Mouse (Mus musculus): Measurements from ENCODE around the gene Slc30a2. TPM values are rescaled to one million over a fixed set of nuclear protein-coding genes. Genes with fewer than 3 reads are reported as not detected.

Slc30a2 gene
- polyA plus RNA-seq, 1 experiment = 33.3 TPM

- H3K27me3 ChIP-seq (replicated peaks; ENCODE audit: control insufficient read depth, insufficient read depth, low read length) = no peaks in the 10 kb centered on the region
- DNase-seq = no peak
- no peak overlapping the region for H3K4me3 ChIP-seq (ENCODE audit: insufficient read depth, low read depth, low read length)
- WGBS = 65% methylated on average over 4 of the region's 4 CpGs
- H3K27ac ChIP-seq (ENCODE audit: insufficient read depth, low read depth, low read length) = no peak overlapping the region
- H3K4me1 ChIP-seq (ENCODE audit: control insufficient read depth, insufficient read depth, low read length) = peaks cover 7% of the 10 kb centered on the region; the same call in 1 of the 2 replicates
- no peaks in the 10 kb centered on the region for H3K36me3 ChIP-seq (ENCODE audit: control insufficient read depth, insufficient read depth, low read length)
- TF ChIP-seq POLR2A (IDR thresholded peaks at IDR 0.05; ENCODE audit: low read depth, low read length) (no peak), CTCF (conservative IDR thresholded peaks at IDR 0.05; ENCODE audit: insufficient read depth, insufficient read length, low read depth, low read length) (no peak)
These were observed 43.5 kb upstream of the Slc30a2 start for GRCm38 (mm10) chr4:134299498-134299810.

DNA sequence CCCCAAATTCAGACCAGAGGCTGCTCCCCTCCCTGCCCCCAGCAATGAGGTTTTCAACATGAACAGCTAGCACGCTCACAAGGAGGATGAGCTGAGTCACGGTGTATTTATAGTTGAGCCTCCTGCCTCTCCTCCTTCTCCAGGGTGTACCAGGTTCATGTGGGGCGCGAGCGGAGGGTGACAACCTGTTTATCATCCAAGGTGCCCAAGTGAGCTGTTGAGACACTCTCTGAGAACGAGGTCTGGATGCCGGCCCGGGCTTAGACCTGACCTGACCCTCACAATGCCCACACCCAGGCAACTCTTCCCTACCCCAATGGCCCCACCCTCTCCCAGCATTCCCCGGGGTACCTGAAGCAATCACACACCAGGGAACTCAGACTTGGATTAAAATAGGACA lies 42.7 kb upstream of the Slc30a2 start:
- no peak for DNase-seq
- H3K4me1 ChIP-seq (ENCODE audit: control insufficient read depth, insufficient read depth, low read length) = peaks cover 7% of the 10 kb centered on the region; the same call in 1 of the 2 replicates
- H3K4me3 ChIP-seq (ENCODE audit: insufficient read depth, low read depth, low read length) = no peak overlapping the region
- no peaks in the 10 kb centered on the region for H3K27me3 ChIP-seq (replicated peaks; ENCODE audit: control insufficient read depth, insufficient read depth, low read length)
- WGBS = 73% methylated on average over 9 of the region's 9 CpGs
- no peak for TF ChIP-seq POLR2A (IDR thresholded peaks at IDR 0.05; ENCODE audit: low read depth, low read length)
- no peak for TF ChIP-seq CTCF (conservative IDR thresholded peaks at IDR 0.05; ENCODE audit: insufficient read depth, insufficient read length, low read depth, low read length)
- H3K27ac ChIP-seq (ENCODE audit: insufficient read depth, low read depth, low read length) = no peak overlapping the region
- no peaks in the 10 kb centered on the region for H3K36me3 ChIP-seq (ENCODE audit: control insufficient read depth, insufficient read depth, low read length)

DNA sequence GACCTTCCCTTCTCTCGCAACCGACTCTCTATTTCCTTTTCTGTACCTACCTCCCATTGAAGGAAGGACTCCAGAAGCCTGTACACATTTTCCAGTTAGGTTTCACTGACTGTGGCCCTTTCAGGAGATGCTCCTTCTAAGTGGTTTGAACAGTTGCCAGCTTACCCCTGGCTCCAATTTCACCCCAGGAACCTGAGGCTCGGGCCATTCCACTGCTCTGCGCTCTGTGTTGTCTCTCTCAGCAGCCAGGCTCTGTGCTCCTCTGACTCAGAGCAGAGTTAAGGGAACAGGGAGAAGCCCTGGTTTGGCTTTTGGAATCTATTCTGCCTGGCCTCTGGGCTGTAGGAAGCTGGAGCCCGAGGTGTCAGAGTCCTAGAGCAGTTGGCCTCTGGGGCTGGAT lies 40.9 kb upstream of the Slc30a2 start:
- no peak for TF ChIP-seq POLR2A (IDR thresholded peaks at IDR 0.05; ENCODE audit: low read depth, low read length)
- H3K27ac ChIP-seq (ENCODE audit: insufficient read depth, low read depth, low read length) = no peak overlapping the region
- no peaks in the 10 kb centered on the region for H3K36me3 ChIP-seq (ENCODE audit: control insufficient read depth, insufficient read depth, low read length)
- no peak for DNase-seq
- WGBS = 78% methylated on average over 5 of the region's 5 CpGs
- peaks cover 8% of the 10 kb centered on the region; the same call in 1 of the 2 replicates for H3K4me1 ChIP-seq (ENCODE audit: control insufficient read depth, insufficient read depth, low read length)
- H3K4me3 ChIP-seq (ENCODE audit: insufficient read depth, low read depth, low read length) = no peak overlapping the region
- H3K27me3 ChIP-seq (replicated peaks; ENCODE audit: control insufficient read depth, insufficient read depth, low read length) = no peaks in the 10 kb centered on the region

- DNase-seq = no peak
- no peak overlapping the region for H3K27ac ChIP-seq (ENCODE audit: insufficient read depth, low read depth, low read length)
- H3K4me1 ChIP-seq (ENCODE audit: control insufficient read depth, insufficient read depth, low read length) = peaks cover 3% of the 10 kb centered on the region; the same call in 1 of the 2 replicates
- no peaks in the 10 kb centered on the region for H3K27me3 ChIP-seq (replicated peaks; ENCODE audit: control insufficient read depth, insufficient read depth, low read length)
- no peak overlapping the region for H3K4me3 ChIP-seq (ENCODE audit: insufficient read depth, low read depth, low read length)
- 66% methylated on average over 2 of the region's 2 CpGs for WGBS
- no peak for TF ChIP-seq POLR2A (IDR thresholded peaks at IDR 0.05; ENCODE audit: low read depth, low read length)
- TF ChIP-seq CTCF (conservative IDR thresholded peaks at IDR 0.05; ENCODE audit: insufficient read depth, insufficient read length, low read depth, low read length) = no peak
- no peaks in the 10 kb centered on the region for H3K36me3 ChIP-seq (ENCODE audit: control insufficient read depth, insufficient read depth, low read length)
These were observed 36.0 kb upstream of the Slc30a2 start for GRCm38 (mm10) chr4:134306963-134307362.

- H3K36me3 ChIP-seq (ENCODE audit: control insufficient read depth, insufficient read depth, low read length) = no peaks in the 10 kb centered on the region
- H3K27ac ChIP-seq (ENCODE audit: insufficient read depth, low read depth, low read length) = no peak overlapping the region
- peaks cover 3% of the 10 kb centered on the region; the same call in 1 of the 2 replicates for H3K4me1 ChIP-seq (ENCODE audit: control insufficient read depth, insufficient read depth, low read length)
- peak; percentile 80 for DNase-seq
- no peaks in the 10 kb centered on the region for H3K27me3 ChIP-seq (replicated peaks; ENCODE audit: control insufficient read depth, insufficient read depth, low read length)
- 4% methylated on average over 12 of the region's 12 CpGs for WGBS
- H3K4me3 ChIP-seq (ENCODE audit: insufficient read depth, low read depth, low read length) = no peak overlapping the region
- TF ChIP-seq CTCF (conservative IDR thresholded peaks at IDR 0.05; ENCODE audit: insufficient read depth, insufficient read length, low read depth, low read length) = peak; percentile 57
- no peak for TF ChIP-seq POLR2A (IDR thresholded peaks at IDR 0.05; ENCODE audit: low read depth, low read length)
These were observed 35.5 kb upstream of the Slc30a2 start for GRCm38 (mm10) chr4:134307367-134308072.

GRCm38 (mm10) chr4:134310106-134310505 lies 32.9 kb upstream of the Slc30a2 start:
- DNase-seq = peak; percentile 85
- 56% methylated on average over 7 of the region's 7 CpGs for WGBS
- no peaks in the 10 kb centered on the region for H3K36me3 ChIP-seq (ENCODE audit: control insufficient read depth, insufficient read depth, low read length)
- TF ChIP-seq POLR2A (IDR thresholded peaks at IDR 0.05; ENCODE audit: low read depth, low read length) = no peak
- TF ChIP-seq CTCF (conservative IDR thresholded peaks at IDR 0.05; ENCODE audit: insufficient read depth, insufficient read length, low read depth, low read length) = no peak
- no peak overlapping the region for H3K4me3 ChIP-seq (ENCODE audit: insufficient read depth, low read depth, low read length)
- peaks cover 3% of the 10 kb centered on the region; the same call in 1 of the 2 replicates for H3K4me1 ChIP-seq (ENCODE audit: control insufficient read depth, insufficient read depth, low read length)
- no peaks in the 10 kb centered on the region for H3K27me3 ChIP-seq (replicated peaks; ENCODE audit: control insufficient read depth, insufficient read depth, low read length)
- no peak overlapping the region for H3K27ac ChIP-seq (ENCODE audit: insufficient read depth, low read depth, low read length)

DNA sequence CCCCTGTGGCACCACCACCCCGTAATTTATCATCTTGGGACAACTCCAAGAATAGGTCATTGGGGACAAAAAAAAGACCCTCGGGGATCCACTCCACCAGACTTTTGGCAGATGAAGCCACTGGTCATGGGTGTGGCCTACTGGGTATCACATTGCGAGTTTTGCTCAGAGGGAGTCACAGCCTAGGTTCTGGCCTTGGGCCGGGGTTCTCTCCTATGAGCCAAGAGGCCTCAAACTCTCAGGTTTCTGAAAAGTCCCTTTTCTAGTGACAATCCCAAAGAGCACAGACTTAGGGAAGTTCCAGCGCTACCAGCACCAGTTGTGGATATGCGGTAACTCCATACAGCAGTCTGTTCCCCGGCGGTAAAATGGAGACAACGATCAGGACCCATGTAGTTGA lies 32.3 kb upstream of the Slc30a2 start:
- Histone ChIP-seq H3K4me3 (ENCODE audit: insufficient read depth, low read depth, low read length) (no peak overlapping the region), H3K4me1 (ENCODE audit: control insufficient read depth, insufficient read depth, low read length) (peaks cover 3% of the 10 kb centered on the region; the same call in 1 of the 2 replicates), H3K36me3 (ENCODE audit: control insufficient read depth, insufficient read depth, low read length) (no peaks in the 10 kb centered on the region), H3K27ac (ENCODE audit: insufficient read depth, low read depth, low read length) (no peak overlapping the region), H3K27me3 (replicated peaks; ENCODE audit: control insufficient read depth, insufficient read depth, low read length) (no peaks in the 10 kb centered on the region)
- WGBS = 86% methylated on average over 9 of the region's 9 CpGs
- DNase-seq = no peak
- no peak for TF ChIP-seq CTCF (conservative IDR thresholded peaks at IDR 0.05; ENCODE audit: insufficient read depth, insufficient read length, low read depth, low read length)
- TF ChIP-seq POLR2A (IDR thresholded peaks at IDR 0.05; ENCODE audit: low read depth, low read length) = no peak
